Mouse (Mus musculus): ENCODE results near the gene Slxl1. TPM values are rescaled to one million over a fixed set of nuclear protein-coding genes. Genes with fewer than 3 reads are reported as not detected.

Slxl1 gene
- polyA plus RNA-seq (2015; fragmentation: Nextera tagmentation; extraction: Ambion mirVana) = not detected in 2 replicates

GRCm38 (mm10) chrX:55226576-55226975 is at the start of gene Slxl1:
Gene Slxl1, plus strand, starts transcription at chrX:55226876.

Data from neural tube, postnatal 0 days (tissue).